Mouse (Mus musculus): ENCODE data around the gene Usp8. TPM values are rescaled to one million over a fixed set of nuclear protein-coding genes. Genes with fewer than 3 reads are reported as not detected.

Gene Usp8
- total and polyA plus RNA-seq, 3 experiments, result 24.1 to 41.5 (median 24.2) TPM

DNA sequence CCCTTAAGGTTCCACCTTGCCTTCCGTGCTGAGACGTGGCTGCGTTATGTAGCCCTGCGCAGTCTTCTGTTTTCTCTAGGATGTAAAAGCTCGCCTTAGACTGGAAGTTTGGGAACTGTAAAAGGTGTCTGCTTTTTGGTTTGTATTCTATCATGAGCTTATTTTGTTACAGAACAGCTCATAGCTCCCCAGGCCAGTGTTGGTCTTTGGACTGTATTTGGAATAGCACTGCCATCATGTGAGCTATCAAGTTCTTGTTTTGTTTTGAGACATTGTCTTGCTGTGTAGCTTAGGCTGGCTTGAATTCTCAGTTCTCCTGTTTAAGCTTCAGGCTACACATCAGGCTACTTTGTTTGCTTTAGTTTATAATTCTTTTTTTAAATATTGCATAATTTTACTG is 5.4 kb downstream of the Usp8 start:
- in situ Hi-C loops (cut with MboI; ENCODE audit: low pct_ligation_motif_present, low pct_unique_long_range_greater_than_20kb, low sequenced_read_pairs), result no loop called here
- no peak for DNase-seq (ENCODE audit: extremely low read depth)
- dilution Hi-C loops (cut with MboI; ENCODE audit: extremely low pct_ligation_motif_present, extremely low pct_unique_long_range_greater_than_20kb, low sequenced_read_pairs), result no loop called here
- Histone ChIP-seq H3K9ac (ENCODE audit: insufficient read depth, low read depth) (no peak overlapping the region), H3K36me3 (replicated peaks in 1 of 2; ENCODE audit: control insufficient read depth in 1 of 2, insufficient read depth in 1 of 2, low read length in 1 of 2) (peaks cover 7 to 37% of the 10 kb centered on the region in 2 experiments), H3K79me2 (replicated peaks; ENCODE audit: control insufficient read depth, extremely low read depth, insufficient read depth, poor library complexity, severe bottlenecking) (peaks cover 22% of the 10 kb centered on the region), H3K9me3 (replicated peaks; ENCODE audit: low read length) (no peaks in the 10 kb centered on the region), H3K4me3 (replicated peaks in 1 of 3; ENCODE audit: low read depth in 2 of 3, low read length in 2 of 3, poor library complexity in 1 of 3) (no peak overlapping the region), H3K27ac (ENCODE audit: insufficient read depth, low read depth) (no peak overlapping the region), H3K4me2 (ENCODE audit: insufficient read depth, low read depth, poor library complexity, severe bottlenecking) (no peak overlapping the region), H3K27me3 (replicated peaks) (no peaks in the 10 kb centered on the region), H3K4me1 (ENCODE audit: control insufficient read depth in 1 of 2, insufficient read depth in 2 of 2) (peaks cover 0 to 21% of the 10 kb centered on the region in 2 experiments; a peak in 2 of 4 replicates)
- no peak for TF ChIP-seq KAT2A (IDR thresholded peaks at IDR 0.05; ENCODE audit: insufficient replicate concordance, low read length)
- TF ChIP-seq ZMIZ1 (IDR thresholded peaks at IDR 0.05; ENCODE audit: low read depth, low read length), result no peak
- no peak for TF ChIP-seq ZNF384 (IDR thresholded peaks at IDR 0.05; ENCODE audit: low read depth, low read length)
- TF ChIP-seq CHD1 (IDR thresholded peaks at IDR 0.05; ENCODE audit: low read depth, low read length), result no peak
- no peak for TF ChIP-seq HCFC1 (IDR thresholded peaks at IDR 0.05; ENCODE audit: low read depth, low read length)
- TF ChIP-seq CHD2 (IDR thresholded peaks at IDR 0.05; ENCODE audit: low read length), result no peak
- no peak for TF ChIP-seq MAX (IDR thresholded peaks at IDR 0.05; ENCODE audit: low read length)

DNA sequence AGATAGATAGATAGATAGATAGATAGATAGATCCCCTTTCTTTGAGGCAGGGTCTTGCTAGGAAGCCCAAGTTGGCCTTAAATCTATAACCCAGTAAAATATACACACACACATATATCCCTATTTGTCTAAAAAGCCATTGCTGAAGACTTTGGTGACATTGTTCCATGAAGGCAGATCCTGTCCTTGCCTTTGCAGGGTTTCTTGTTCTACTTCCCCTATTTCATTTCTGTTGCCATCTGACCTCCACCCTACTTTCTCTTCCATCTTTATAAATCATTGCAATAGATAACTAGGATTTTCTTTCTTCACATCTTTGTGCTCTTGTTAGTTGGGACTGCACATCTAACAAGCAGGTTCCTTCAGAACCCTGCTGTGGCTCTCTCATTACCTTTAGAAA is 5.8 kb downstream of the Usp8 start:
- Histone ChIP-seq H3K27me3 (replicated peaks) (no peaks in the 10 kb centered on the region), H3K4me1 (ENCODE audit: control insufficient read depth in 1 of 2, insufficient read depth in 2 of 2) (peaks cover 0 to 21% of the 10 kb centered on the region in 2 experiments; a peak in 2 of 4 replicates), H3K9me3 (replicated peaks; ENCODE audit: low read length) (no peaks in the 10 kb centered on the region), H3K9ac (ENCODE audit: insufficient read depth, low read depth) (no peak overlapping the region), H3K4me3 (replicated peaks in 1 of 3; ENCODE audit: low read depth in 2 of 3, low read length in 2 of 3, poor library complexity in 1 of 3) (no peak overlapping the region), H3K27ac (ENCODE audit: insufficient read depth, low read depth) (no peak overlapping the region), H3K4me2 (ENCODE audit: insufficient read depth, low read depth, poor library complexity, severe bottlenecking) (no peak overlapping the region), H3K36me3 (replicated peaks in 1 of 2; ENCODE audit: control insufficient read depth in 1 of 2, insufficient read depth in 1 of 2, low read length in 1 of 2) (peaks cover 7 to 40% of the 10 kb centered on the region in 2 experiments), H3K79me2 (replicated peaks; ENCODE audit: control insufficient read depth, extremely low read depth, insufficient read depth, poor library complexity, severe bottlenecking) (peaks cover 18% of the 10 kb centered on the region)
- in situ Hi-C loops (cut with MboI; ENCODE audit: low pct_ligation_motif_present, low pct_unique_long_range_greater_than_20kb, low sequenced_read_pairs) (no loop called here), dilution Hi-C loops (cut with MboI; ENCODE audit: extremely low pct_ligation_motif_present, extremely low pct_unique_long_range_greater_than_20kb, low sequenced_read_pairs) (no loop called here)
- TF ChIP-seq UBTF (IDR thresholded peaks at IDR 0.05; ENCODE audit: low read depth, low read length) (no peak), NELFE (IDR thresholded peaks at IDR 0.05; ENCODE audit: low read depth, low read length) (no peak), KAT2A (IDR thresholded peaks at IDR 0.05; ENCODE audit: insufficient replicate concordance, low read length) (no peak), MAFK (IDR thresholded peaks at IDR 0.05; ENCODE audit: insufficient replicate concordance, low read length) (no peak), ZMIZ1 (IDR thresholded peaks at IDR 0.05; ENCODE audit: low read depth, low read length) (no peak), ELF1 (IDR thresholded peaks at IDR 0.05; ENCODE audit: low read depth, low read length) (no peak), USF2 (conservative IDR thresholded peaks at IDR 0.05; ENCODE audit: low read depth, low read length) (no peak), MAX (IDR thresholded peaks at IDR 0.05; ENCODE audit: low read length) (no peak), JUND (conservative IDR thresholded peaks at IDR 0.05; ENCODE audit: low read depth, low read length) (no peak), JUN (IDR thresholded peaks at IDR 0.05; ENCODE audit: insufficient read depth, low read depth, low read length) (no peak), ZKSCAN1 (IDR thresholded peaks at IDR 0.05; ENCODE audit: borderline replicate concordance, low read depth, low read length) (no peak), NRF1 (IDR thresholded peaks at IDR 0.05; ENCODE audit: low read depth, low read length) (no peak), TBP (conservative IDR thresholded peaks at IDR 0.05; ENCODE audit: low read depth, low read length) (no peak)
- DNase-seq (ENCODE audit: extremely low read depth), result no peak

Data from CH12.LX (cell line).